Mouse (Mus musculus) frontal cortex, adult (tissue): ENCODE data around the gene Klhl29.

Experiments used
- ATAC-seq: cut with Nextera tagmentation; 2 replicates; pipeline ENCODE4 v1.9.2; 2017; ENCODE audit warnings: mild to moderate bottlenecking, moderate library complexity, mixed read lengths; ENCODE audit not compliant: low TSS enrichment

Klhl29 gene

DNA sequence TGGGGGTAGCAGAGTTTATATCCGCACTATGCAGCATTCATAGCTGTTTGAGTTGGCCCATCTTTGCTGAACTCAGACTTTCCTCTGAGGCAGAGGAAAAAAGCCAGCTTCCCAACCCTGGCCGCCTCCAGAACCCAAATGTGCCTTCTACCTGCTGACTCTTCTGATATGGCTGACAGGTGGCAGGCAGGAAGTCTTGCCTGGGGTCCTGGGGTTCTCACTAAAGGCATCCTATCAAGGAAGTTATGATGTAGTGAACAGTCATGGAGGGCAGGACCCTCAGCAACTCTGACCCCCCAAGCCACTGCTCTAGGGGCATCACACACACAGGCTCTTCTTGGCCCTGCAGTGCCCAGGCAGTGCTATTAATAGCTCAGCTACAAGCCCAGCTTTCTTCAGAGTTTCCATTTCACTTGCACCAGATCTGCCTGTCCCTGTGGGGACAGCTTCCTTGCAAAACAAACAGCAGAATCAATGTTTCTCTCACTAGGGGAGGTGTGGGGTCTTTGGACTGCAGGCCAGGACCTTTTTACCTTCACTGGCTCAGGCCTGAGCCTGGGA, 187.6 kb downstream of the Klhl29 start:
- peak; percentile 10; the same call in 1 of the 2 replicates for ATAC-seq

- no peak for ATAC-seq
Observed at GRCm38 (mm10) chr12:5186645-5187044, 188.8 kb downstream of the Klhl29 start.

DNA sequence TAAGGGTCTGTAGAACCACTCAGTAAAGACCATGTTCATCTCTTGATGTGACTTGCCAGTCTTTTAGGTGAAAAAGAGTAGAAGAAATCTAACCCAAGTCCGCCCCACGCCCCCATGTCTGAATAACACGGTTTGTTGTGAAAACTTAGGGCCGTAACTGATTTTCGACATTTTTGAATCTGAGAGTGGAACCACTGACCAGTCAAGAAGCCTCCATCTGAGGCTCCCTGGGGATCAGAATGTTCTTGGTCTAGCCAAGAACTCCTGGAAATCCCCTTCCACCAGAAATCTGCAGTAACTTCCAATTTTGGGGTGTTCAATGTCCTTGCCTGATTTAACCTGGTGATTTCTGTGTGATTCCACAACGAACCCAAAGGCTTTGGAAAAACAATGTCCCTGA, 189.9 kb downstream of the Klhl29 start:
- no peak for ATAC-seq

DNA sequence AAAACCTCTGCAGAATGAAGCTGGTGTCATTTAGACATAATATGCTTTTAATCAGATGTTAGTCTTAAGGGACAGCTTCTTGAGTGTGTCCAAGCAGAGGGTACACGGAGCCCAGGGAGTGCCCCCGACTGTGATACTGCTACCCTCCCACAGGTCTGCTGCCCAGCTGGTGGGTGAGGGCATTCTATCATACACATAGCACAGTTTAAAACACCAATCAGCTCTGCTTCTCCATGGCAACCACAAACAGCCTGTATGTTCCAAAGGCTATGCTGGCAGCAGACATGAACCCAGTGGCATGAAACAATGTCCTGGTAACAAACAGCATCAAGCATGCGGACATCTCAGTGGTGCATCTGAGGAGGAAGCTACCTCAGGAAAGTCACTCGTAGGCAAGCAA, 192.9 kb downstream of the Klhl29 start:
- 0 out of 2 replicates have a peak, but pooled peaks have one; percentile 3 for ATAC-seq

DNA sequence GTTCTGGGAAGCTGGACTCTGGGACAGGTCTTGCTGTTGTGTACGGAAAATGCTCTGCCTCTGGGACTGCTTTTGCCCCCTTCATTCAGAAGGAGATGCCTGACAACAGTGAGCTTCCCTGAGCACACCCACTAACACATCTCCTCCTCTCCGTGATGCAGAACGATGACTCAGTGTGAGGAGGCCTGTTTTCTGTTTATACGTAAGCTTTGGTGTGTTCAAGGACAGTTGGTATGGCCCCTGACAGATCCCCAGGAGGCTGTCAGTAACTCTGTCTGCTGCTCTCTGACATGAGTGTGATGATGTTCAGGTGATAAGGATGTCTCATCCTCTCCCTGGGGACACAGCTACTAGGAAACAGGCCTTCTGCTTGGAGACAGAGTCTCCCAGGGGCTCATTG, 193.3 kb downstream of the Klhl29 start:
- ATAC-seq = peak; percentile 83

DNA sequence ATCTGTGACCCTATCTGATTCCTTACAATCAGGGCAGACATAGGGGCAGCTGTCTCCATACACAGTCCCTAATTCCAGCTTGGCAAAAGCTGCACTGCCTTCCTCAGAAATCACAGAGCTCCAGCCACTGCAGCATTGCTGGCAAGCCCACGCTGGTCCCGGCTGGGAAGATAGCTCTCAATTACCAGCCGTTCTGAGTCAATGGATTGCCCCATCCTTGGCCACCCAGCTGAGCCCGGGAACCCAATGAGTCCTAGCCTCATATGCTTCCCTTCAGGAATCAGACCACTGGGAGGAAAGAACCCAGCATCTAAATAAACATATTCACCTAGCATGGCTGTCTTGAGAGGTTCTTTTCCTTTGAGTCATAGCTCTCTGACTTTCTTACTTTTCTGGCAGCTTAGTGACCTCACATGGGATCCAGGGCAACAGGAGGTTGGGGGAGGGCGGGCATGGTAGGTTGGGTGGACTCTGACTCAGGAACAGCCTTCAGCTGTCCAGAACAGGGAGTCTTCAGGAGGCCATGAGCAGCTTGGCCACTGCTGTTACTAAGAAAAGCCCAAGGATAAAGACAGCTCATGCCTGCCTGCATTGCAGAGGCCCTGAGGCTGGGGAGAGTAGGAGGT, 198.7 kb downstream of the Klhl29 start:
- peak; percentile 11; the same call in 1 of the 2 replicates for ATAC-seq

- ATAC-seq = peak; percentile 19
Observed at GRCm38 (mm10) chr12:5166141-5166540, 209.3 kb downstream of the Klhl29 start.

DNA sequence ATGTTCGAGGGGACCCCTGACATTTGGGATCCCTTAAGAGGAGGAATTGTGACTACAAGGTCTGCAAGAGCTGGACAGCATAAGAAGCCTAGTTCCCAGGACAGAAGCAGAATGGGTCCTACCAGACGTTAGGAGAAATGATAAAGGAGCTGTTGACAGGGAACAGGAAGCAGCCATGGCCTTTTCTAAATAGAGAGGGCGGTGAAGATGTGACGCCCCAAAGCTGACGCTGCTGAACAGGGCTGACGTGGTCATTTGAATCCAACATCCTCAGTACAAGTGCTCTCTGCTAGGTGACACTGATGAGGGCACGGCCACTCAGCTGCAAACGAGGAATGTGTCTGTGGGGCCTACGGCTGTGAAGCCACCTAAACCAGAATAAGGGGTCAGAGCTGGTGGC, 210.1 kb downstream of the Klhl29 start:
- ATAC-seq = no peak

- peak; percentile 66 for ATAC-seq
Observed at GRCm38 (mm10) chr12:5162672-5163071, 212.8 kb downstream of the Klhl29 start.

DNA sequence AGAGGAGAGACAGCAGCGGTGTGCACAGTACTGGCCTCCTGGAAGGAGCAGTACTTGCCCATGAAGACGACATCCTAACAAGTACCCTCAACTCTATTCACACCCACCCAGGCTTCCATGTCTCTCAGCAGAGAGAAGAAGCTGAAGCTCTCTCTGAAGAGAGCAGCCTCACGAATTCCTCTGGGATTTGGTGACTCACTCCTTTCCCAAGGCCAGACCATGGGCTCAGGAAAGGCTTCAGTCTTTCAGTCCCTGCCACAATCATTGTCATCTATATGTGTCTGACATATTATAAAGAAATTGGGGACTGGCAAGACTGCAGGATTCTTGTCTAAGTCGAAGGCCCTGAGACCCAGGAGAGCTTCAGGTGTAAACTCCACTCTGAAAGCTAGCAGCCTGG, 213.9 kb downstream of the Klhl29 start:
- no peak; the same call in 1 of the 2 replicates for ATAC-seq

DNA sequence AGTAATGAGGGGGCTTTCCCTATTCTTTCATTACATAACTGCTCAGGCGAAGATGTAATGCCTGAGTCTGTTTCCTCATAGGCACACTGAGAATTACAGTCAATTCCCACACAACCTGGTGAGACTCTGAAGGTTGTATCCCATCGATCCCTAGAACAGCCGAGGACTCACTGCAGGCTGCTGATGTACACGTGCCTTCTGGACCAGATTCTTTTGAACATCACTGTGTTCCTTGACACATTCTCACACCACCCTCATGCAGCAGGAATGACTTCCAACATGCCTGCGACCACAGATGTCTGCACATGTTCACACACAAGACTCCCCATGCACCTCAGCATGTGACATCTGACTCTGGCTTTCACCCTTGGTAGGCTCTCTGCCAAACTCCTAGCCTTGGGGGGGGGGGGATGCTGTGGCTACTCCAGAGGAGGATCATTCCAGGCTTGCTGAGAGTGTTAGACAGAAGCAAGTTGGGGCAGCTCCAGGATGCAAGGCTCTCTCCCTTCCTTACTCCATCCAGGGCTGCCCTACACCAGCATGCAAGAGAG, 217.5 kb downstream of the Klhl29 start:
- peak; percentile 29 for ATAC-seq

- ATAC-seq = peak; percentile 72
Observed at GRCm38 (mm10) chr12:5157021-5157681, 218.3 kb downstream of the Klhl29 start.

DNA sequence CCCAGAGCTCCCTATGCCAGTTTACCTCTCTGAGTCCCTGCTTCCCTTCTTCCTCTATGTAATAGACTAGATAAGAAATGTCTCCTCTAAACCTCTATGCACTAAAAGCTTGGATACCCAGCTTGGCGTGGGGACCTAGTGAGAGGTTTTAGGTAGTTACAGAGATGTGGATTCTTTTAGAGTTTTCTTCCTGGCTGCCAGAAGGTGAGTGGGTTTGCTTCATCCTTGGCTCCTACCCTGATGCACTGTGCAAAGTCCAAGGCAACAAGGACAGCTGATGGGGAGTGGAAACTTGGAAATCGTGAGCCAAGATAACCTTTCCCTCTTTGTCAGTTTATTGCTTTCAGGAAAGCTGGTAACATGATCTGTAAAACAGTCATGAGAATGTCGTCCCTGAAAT, 220.3 kb downstream of the Klhl29 start:
- ATAC-seq = peak; percentile 25

DNA sequence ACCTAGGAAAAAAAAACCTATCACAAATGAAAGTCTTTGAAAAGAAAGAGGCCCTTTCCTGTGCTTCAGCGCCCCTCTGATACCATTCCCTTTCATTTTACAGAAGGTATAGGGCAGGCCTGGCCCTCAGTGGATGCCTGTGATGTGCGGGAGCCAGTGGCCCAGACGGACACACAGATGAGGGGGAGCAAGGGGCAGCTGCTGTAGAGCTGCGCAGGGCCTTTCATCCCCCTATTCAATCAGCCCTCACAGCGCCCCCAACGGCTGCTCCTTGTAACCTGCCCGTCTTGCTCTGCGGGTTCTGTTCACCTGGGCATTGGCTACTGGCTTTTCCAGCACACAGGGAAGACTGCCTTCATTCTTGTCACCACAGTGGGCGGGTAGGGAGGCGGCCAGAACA, 223.6 kb downstream of the Klhl29 start:
- no peak for ATAC-seq

GRCm38 (mm10) chr12:5147346-5148035, 228.0 kb downstream of the Klhl29 start:
- peak; percentile 7; the same call in 1 of the 2 replicates for ATAC-seq

- ATAC-seq = no peak
Observed at GRCm38 (mm10) chr12:5143903-5144781, 231.3 kb downstream of the Klhl29 start.

GRCm38 (mm10) chr12:5143224-5143623, 232.3 kb downstream of the Klhl29 start:
- ATAC-seq = no peak

GRCm38 (mm10) chr12:5142776-5143175, 232.7 kb downstream of the Klhl29 start:
- ATAC-seq = peak; percentile 53

- peak; percentile 22 for ATAC-seq
Observed at GRCm38 (mm10) chr12:5141040-5141439, 234.4 kb downstream of the Klhl29 start.

- peak; percentile 8; the same call in 1 of the 2 replicates for ATAC-seq
Observed at GRCm38 (mm10) chr12:5139302-5139701, 236.2 kb downstream of the Klhl29 start.

- ATAC-seq = peak; percentile 62
Observed at GRCm38 (mm10) chr12:5136300-5136699, 239.2 kb downstream of the Klhl29 start.
